Mouse (Mus musculus): ENCODE data around the gene Vegfd. TPM values are rescaled to one million over a fixed set of nuclear protein-coding genes. Genes with fewer than 3 reads are reported as not detected.

The Vegfd gene
- 12.6 and 17.0 TPM in 2 replicates for polyA plus RNA-seq (2012; rRNA removed; ENCODE audit: low replicate concordance)

GRCm38 (mm10) chrX:164373081-164373480 lies at the start of gene Vegfd:
Vegfd (plus strand) TSS chrX:164373378.

GRCm38 (mm10) chrX:164419471-164419939 lies 46.3 kb downstream of the Vegfd start, which contains the start of gene Piga:
Piga (plus strand) TSS chrX:164419787.

DNA sequence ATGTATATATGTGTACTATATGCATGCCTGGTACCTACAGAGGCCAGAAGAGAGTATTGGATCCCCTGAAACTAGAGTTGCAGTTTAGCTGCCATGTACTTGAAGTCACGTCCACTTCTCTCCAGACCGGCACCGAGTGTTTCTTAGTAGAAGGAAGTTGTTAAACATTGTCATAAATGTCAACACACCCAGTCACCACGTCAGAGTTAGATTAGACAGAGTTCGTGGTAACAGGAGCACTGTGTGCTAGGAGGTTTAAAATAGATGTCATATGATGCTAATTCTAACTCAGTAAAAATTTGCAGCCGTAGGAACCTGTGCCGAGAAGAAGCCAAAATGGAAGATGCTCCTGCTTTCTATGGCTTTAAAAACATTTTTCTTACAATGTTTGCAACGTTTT lies 63.5 kb downstream of the Vegfd start, which contains the start of gene Asb11:
Gene Asb11 (plus strand): TSS at position 286 of the 400 bp plus-strand sequence.

Other genes starting within 250 kb of the Vegfd start
- 0.09 and 0.14 TPM in 2 replicates for gene Ace2, start 234.0 kb upstream of the Vegfd start, polyA plus RNA-seq (2012; rRNA removed; ENCODE audit: low replicate concordance)
- 0.83 and 1.0 TPM in 2 replicates for gene Bmx, start 115.2 kb upstream of the Vegfd start, polyA plus RNA-seq (2012; rRNA removed; ENCODE audit: low replicate concordance)
- 3.7 and 5.5 TPM in 2 replicates for gene Pir, start 104.0 kb upstream of the Vegfd start, polyA plus RNA-seq (2012; rRNA removed; ENCODE audit: low replicate concordance)
- 1.9 and 3.7 TPM in 2 replicates for gene Piga, start 46.4 kb downstream of the Vegfd start, polyA plus RNA-seq (2012; rRNA removed; ENCODE audit: low replicate concordance)
- gene Asb11, start 63.6 kb downstream of the Vegfd start, polyA plus RNA-seq (2012; rRNA removed; ENCODE audit: low replicate concordance): 0.09 TPM in 1 of 2 replicates, not detected in the other
- not detected in 2 replicates for gene Asb9, start 132.9 kb downstream of the Vegfd start, polyA plus RNA-seq (2012; rRNA removed; ENCODE audit: low replicate concordance)